Mouse (Mus musculus) hindbrain, embryonic 16.5 days (tissue): ENCODE measurements at regions not wholly inside any gene's neighbourhood (a gene's known extent, or its start where the extent isn't known, plus 50 kb on each side); places are given as distances from the start of the nearest gene placed in this dataset.

ENCODE experiments used
- ATAC-seq: fragments of 200-750 bp; cut with Nextera tagmentation; 2 replicates; pipeline ENCODE4 v1.8.0; 2017; ENCODE audit warnings: moderate TSS enrichment, moderate library complexity
- H3K27ac ChIP-seq: fragments of 300-500 bp; sonication (generic); 2 replicates; pipeline ENCODE4 v1.5.1; 2014; ENCODE audit warnings: low read depth, mild to moderate bottlenecking, control low read depth, low read length, moderate library complexity
- H3K27me3 ChIP-seq: fragments of 300-500 bp; sonication (generic); replicated peaks from 2 replicates; pipeline ENCODE4 v1.6.1; 2014; ENCODE audit warnings: low read length; ENCODE audit not compliant: control insufficient read depth, insufficient read depth
- H3K36me3 ChIP-seq: fragments of 300-500 bp; sonication (generic); 2 replicates; pipeline ENCODE4 v1.6.1; 2014; ENCODE audit warnings: mild to moderate bottlenecking, low read length, moderate library complexity, mixed read lengths; ENCODE audit not compliant: control insufficient read depth, insufficient read depth
- H3K4me1 ChIP-seq: fragments of 300-500 bp; sonication (generic); 2 replicates; pipeline ENCODE4 v1.6.1; 2014; ENCODE audit warnings: low read depth, low read length; ENCODE audit not compliant: control insufficient read depth, insufficient read depth
- H3K4me2 ChIP-seq: fragments of 300-500 bp; sonication (generic); 2 replicates; pipeline ENCODE4 v1.6.1; 2014; ENCODE audit warnings: mild to moderate bottlenecking, low read length, control low read depth, moderate library complexity
- H3K4me3 ChIP-seq: fragments of 300-500 bp; sonication (generic); 2 replicates; pipeline ENCODE4 v1.5.1; 2014; ENCODE audit warnings: mild to moderate bottlenecking, low read length, control low read depth, moderate library complexity
- H3K9ac ChIP-seq: fragments of 300-500 bp; sonication (generic); 2 replicates; pipeline ENCODE4 v1.6.1; 2014; ENCODE audit warnings: low read depth, mild to moderate bottlenecking, control low read depth, low read length, moderate library complexity
- H3K9me3 ChIP-seq: fragments of 300-500 bp; sonication (generic); 2 replicates; pipeline ENCODE4 v1.6.1; 2014; ENCODE audit warnings: mild to moderate bottlenecking, low read length, moderate library complexity; ENCODE audit not compliant: control insufficient read depth
- WGBS: fragments of 180-500 bp; shearing (Covaris S2); extraction: QIAGEN DNeasy Blood & Tissue Kit; methylation state at CpG from one replicate; pipeline ENCODE4 v1.1.7; 2014; 5-methylcytosine and 5-hydroxymethylcytosine counted together

DNA sequence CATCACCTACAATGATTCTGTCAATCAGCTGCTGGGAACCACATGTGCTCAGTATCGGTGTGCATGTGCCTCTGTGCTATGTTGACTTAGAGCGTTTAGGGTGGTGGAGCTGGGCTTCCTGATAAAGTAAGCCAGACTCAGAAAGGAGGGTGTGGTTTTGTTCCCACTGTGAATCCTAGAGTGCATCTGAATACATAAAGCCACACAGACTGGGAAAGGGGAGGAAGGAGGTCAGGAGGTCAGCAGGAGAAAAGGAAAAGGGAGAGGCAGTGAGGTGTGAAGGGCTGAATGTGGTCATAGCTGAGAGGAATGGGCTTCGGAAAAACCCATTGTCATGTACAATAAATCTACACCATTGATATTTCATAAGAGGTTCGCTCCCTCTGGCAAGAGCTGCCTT lies 345.4 kb upstream of the Cdh4 start:
- WGBS: 35% methylated on average over 4 of the region's 4 CpGs
- H3K9ac ChIP-seq: no peak overlapping the region
- no peaks in the 10 kb centered on the region for H3K4me1 ChIP-seq
- H3K4me2 ChIP-seq: no peak overlapping the region
- H3K9me3 ChIP-seq: no peaks in the 10 kb centered on the region
- H3K27me3 ChIP-seq: no peaks in the 10 kb centered on the region
- H3K4me3 ChIP-seq: no peak overlapping the region
- no peak for ATAC-seq
- H3K27ac ChIP-seq: no peak overlapping the region
- no peaks in the 10 kb centered on the region for H3K36me3 ChIP-seq

DNA sequence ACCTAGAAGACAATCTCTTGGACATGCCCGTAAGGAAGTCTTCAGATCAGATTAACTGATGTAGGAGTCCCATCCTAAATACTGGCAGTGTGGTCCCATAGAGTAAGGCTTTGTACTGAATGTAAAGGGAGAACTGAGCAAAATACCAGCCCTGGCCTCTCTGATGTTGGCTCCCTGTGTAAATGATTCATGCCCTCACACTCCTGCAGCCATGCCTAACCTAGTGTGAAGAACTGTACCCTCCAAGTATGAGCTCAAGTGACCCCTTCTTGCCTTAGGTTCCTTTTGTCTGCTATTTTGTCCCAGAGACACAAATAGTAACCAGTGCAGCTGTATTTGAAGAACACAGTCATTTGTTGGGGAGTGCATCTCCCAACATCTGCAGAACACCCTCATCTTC lies 342.4 kb upstream of the Cdh4 start:
- H3K36me3 ChIP-seq: no peaks in the 10 kb centered on the region
- ATAC-seq: no peak
- H3K4me2 ChIP-seq: no peak overlapping the region
- H3K4me1 ChIP-seq: no peaks in the 10 kb centered on the region
- no peaks in the 10 kb centered on the region for H3K9me3 ChIP-seq
- H3K27me3 ChIP-seq: no peaks in the 10 kb centered on the region
- H3K27ac ChIP-seq: no peak overlapping the region
- no peak overlapping the region for H3K4me3 ChIP-seq
- 90% methylated on average over 1 of the region's 1 CpGs for WGBS
- no peak overlapping the region for H3K9ac ChIP-seq

DNA sequence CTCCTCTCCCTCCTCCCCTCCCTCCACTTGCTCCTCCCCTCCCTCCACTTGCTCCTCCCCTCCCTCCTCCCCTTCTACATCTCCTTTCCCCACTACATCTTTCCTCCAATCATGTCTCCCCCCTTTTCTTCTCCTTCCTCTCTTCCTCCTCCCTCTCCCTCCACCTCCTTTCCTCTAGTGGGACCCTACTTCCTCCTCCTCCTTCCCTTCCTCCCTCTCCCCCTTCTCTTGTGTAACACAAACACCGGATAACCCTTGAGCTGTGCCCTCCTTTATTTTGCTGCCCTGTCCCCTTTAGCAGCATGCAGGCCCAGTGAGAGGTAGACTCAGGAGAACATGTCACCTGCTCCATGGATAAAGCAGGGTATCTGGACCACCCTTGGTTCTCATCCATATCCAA lies 339.1 kb upstream of the Cdh4 start:
- Histone ChIP-seq H3K27me3 (no peaks in the 10 kb centered on the region), H3K27ac (no peak overlapping the region), H3K36me3 (no peaks in the 10 kb centered on the region), H3K4me2 (no peak overlapping the region), H3K9me3 (no peaks in the 10 kb centered on the region), H3K9ac (no peak overlapping the region), H3K4me1 (no peaks in the 10 kb centered on the region), H3K4me3 (no peak overlapping the region)
- ATAC-seq: no peak
- 88% methylated on average over 1 of the region's 1 CpGs for WGBS

DNA sequence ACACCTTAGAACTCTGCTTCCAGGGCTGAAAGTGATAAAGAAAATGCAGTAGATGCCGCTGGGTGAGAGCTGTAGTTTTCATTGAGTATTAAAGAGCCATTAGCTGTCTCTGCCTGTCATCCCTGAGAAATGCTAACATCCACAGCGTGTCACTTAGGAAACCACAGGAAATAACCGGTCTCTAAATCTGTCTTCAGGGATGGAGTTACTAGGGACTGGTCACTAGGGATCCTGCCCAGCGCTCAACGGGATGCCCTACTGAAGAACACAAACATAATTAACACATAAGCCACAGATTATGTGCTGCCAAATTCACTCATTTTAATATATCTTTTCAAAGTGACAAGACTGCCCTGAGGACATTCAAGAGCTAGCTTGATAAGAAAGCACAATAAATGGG lies 329.3 kb upstream of the Cdh4 start:
- WGBS: 25% methylated on average over 5 of the region's 5 CpGs
- H3K36me3 ChIP-seq: no peaks in the 10 kb centered on the region
- H3K4me1 ChIP-seq: peaks cover 5% of the 10 kb centered on the region
- H3K4me2 ChIP-seq: no peak overlapping the region
- no peak for ATAC-seq
- no peaks in the 10 kb centered on the region for H3K27me3 ChIP-seq
- H3K9me3 ChIP-seq: no peaks in the 10 kb centered on the region
- H3K9ac ChIP-seq: no peak overlapping the region
- H3K4me3 ChIP-seq: no peak overlapping the region
- H3K27ac ChIP-seq: no peak overlapping the region

DNA sequence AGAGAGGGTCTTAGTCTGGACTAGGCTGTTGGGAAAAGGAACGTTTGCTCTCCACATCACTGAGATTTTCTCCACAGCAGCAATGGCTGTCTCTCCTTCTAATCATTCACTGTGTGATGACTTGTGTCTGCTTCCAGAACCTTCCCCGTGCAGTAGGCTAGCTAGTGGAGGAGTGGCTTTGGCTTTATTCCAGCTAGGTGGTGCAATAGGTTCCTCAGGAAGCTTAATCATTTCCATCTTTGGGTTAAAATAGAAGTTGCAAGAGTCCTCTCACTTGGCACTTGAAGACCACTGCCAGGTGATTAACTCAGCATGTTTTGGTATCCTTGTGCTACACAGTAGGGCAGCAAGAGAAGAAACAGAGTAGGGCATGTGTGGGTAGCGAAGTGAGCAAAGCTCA lies 314.2 kb upstream of the Cdh4 start:
- Histone ChIP-seq H3K9ac (no peak overlapping the region), H3K9me3 (no peaks in the 10 kb centered on the region), H3K27me3 (no peaks in the 10 kb centered on the region), H3K36me3 (no peaks in the 10 kb centered on the region), H3K27ac (no peak overlapping the region), H3K4me3 (no peak overlapping the region), H3K4me1 (no peaks in the 10 kb centered on the region), H3K4me2 (no peak overlapping the region)
- WGBS: 84% methylated on average over 3 of the region's 3 CpGs
- ATAC-seq: no peak

DNA sequence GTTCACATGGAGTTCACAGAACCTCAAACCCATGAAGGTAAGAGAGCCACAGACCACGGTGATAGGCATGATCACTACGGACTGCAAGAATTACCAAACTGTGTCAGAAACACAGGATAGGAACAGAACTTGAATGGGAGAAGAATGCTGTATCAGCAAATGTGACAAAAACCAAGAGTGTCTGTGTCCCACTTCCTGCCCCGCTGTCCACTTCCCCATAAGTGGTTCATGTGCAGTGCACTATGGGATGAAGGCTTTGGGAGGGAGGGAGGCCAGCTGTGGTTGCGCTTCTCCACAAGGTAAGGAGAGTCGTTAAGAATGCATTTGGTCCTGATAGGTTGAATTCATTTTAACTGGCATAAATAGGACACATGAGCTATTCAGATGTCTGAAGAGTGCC lies 313.8 kb upstream of the Cdh4 start:
- H3K4me3 ChIP-seq: no peak overlapping the region
- no peaks in the 10 kb centered on the region for H3K9me3 ChIP-seq
- no peaks in the 10 kb centered on the region for H3K4me1 ChIP-seq
- H3K27me3 ChIP-seq: no peaks in the 10 kb centered on the region
- ATAC-seq: no peak
- 93% methylated on average over 5 of the region's 5 CpGs for WGBS
- no peak overlapping the region for H3K9ac ChIP-seq
- no peaks in the 10 kb centered on the region for H3K36me3 ChIP-seq
- no peak overlapping the region for H3K27ac ChIP-seq
- no peak overlapping the region for H3K4me2 ChIP-seq

DNA sequence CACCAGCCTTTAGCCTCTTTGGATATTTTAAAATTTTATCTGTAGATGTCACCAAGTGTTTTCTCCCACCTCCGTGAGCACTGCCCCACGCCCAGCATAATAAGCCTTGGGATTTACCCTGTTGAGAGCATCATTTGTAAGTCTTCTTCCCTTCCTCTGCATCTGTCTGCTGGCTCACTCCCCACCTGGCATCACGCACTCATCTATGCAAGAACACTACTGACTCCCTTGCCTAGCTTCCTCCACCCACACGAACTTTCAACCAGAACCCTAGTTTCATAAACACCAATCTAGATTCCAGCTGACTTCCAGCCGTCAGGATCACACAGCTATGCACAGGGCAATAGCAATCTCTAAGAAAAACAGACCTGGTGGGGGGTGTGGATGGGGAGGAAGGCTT lies 311.2 kb upstream of the Cdh4 start:
- Histone ChIP-seq H3K36me3 (no peaks in the 10 kb centered on the region), H3K4me1 (no peaks in the 10 kb centered on the region), H3K9me3 (no peaks in the 10 kb centered on the region), H3K27me3 (no peaks in the 10 kb centered on the region), H3K4me2 (no peak overlapping the region), H3K9ac (no peak overlapping the region), H3K27ac (no peak overlapping the region), H3K4me3 (no peak overlapping the region)
- 75% methylated on average over 5 of the region's 5 CpGs for WGBS
- no peak for ATAC-seq

DNA sequence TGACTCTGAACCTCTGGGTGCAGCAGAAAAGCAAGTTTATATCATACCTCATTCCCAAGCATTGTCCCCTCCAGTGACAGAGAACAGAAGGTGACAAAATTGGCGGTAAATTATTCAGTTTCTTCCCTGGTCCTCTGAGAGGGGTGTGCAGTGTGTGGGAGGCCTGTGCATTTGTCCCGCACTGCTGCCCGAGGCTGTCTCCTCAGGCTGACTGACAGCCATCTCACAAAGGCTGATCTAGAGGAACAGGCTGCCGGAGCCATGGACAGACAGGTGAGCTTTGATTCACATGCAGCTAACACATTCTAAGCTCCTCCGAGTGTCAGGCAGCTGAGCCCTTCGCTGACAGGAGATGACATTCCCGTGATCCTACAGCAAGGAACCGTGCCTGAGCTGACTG lies 299.9 kb upstream of the Cdh4 start:
- Histone ChIP-seq H3K4me3 (no peak overlapping the region), H3K4me1 (no peaks in the 10 kb centered on the region), H3K4me2 (no peak overlapping the region), H3K9me3 (no peaks in the 10 kb centered on the region), H3K27me3 (no peaks in the 10 kb centered on the region), H3K27ac (no peak overlapping the region), H3K36me3 (no peaks in the 10 kb centered on the region), H3K9ac (no peak overlapping the region)
- 57% methylated on average over 8 of the region's 8 CpGs for WGBS
- ATAC-seq: 0 out of 2 replicates have a peak, but pooled peaks have one; percentile 40

DNA sequence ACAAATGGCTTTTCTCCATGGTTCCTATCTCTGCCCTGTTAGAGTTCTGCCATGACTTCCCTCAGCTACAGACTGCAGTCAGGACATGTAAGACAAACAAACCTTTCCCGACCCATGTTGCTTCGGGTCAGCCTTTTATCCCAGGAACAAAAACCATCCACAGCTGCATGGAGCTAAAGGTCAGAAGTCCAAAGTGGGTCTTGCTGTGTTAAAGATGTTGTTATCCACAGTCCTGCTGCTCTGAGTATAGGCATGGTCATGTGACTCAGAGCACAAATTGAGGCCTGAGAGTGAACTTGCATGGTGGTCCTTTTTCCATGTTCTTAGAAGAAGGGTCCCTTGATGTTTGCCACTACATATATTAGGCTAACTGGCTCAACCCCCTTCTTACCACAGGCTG lies 296.5 kb upstream of the Cdh4 start:
- no peak overlapping the region for H3K4me3 ChIP-seq
- no peak overlapping the region for H3K27ac ChIP-seq
- H3K4me1 ChIP-seq: no peaks in the 10 kb centered on the region
- no peaks in the 10 kb centered on the region for H3K27me3 ChIP-seq
- H3K36me3 ChIP-seq: no peaks in the 10 kb centered on the region
- WGBS: 38% methylated on average over 2 of the region's 2 CpGs
- H3K9me3 ChIP-seq: no peaks in the 10 kb centered on the region
- no peak overlapping the region for H3K9ac ChIP-seq
- no peak overlapping the region for H3K4me2 ChIP-seq
- no peak for ATAC-seq

DNA sequence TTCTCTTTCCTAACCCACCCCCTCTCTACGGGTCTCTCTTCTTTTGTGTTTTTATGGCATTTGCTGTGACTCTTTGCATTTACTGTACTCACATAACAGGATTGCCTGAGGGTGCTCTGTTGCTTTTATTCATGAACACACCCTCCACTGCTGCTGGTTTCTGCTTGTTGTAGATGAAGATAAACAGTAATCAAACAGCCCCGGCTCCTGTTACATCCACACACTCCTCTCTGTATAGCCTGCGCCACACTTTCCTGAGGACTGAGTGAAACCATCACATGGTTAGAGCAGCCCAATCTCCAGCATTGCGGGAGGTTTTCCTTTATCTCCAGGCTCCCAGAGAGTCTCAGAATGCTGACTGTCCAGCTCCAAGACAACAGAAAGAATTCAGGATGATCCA lies 296.0 kb upstream of the Cdh4 start:
- H3K9ac ChIP-seq: no peak overlapping the region
- H3K27me3 ChIP-seq: no peaks in the 10 kb centered on the region
- no peaks in the 10 kb centered on the region for H3K9me3 ChIP-seq
- H3K36me3 ChIP-seq: no peaks in the 10 kb centered on the region
- H3K4me2 ChIP-seq: no peak overlapping the region
- H3K27ac ChIP-seq: no peak overlapping the region
- WGBS: 62% methylated on average over 4 of the region's 4 CpGs
- H3K4me3 ChIP-seq: no peak overlapping the region
- H3K4me1 ChIP-seq: no peaks in the 10 kb centered on the region
- ATAC-seq: 0 out of 2 replicates have a peak, but pooled peaks have one; percentile 34
